Mouse (Mus musculus): ENCODE measurements at regions not wholly inside any gene's neighbourhood (a gene's known extent, or its start where the extent isn't known, plus 50 kb on each side); places are given as distances from the start of the nearest gene placed in this dataset.
A peak's percentile ranks its signal among the peaks of the same experiment; 100 is the strongest.

GRCm38 (mm10) chr7:36940611-36941010 lies 242.7 kb downstream of the Tshz3 start:
- H3K27me3 ChIP-seq (ENCODE audit: control insufficient read depth, insufficient read depth, low read length) = no peaks in the 10 kb centered on the region
- H3K9ac ChIP-seq (ENCODE audit: low read length) = no peak overlapping the region
- H3K9me3 ChIP-seq (ENCODE audit: control insufficient read depth, low read length) = no peaks in the 10 kb centered on the region
- no peak overlapping the region for H3K4me3 ChIP-seq (ENCODE audit: control insufficient read depth in 1 of 2, insufficient read depth in 1 of 2, low read depth in 1 of 2, low read length in 2 of 2)
- ATAC-seq (ENCODE audit: insufficient number of reproducible peaks, insufficient read depth, low FRiP score, low read depth) = no peak
- H3K4me2 ChIP-seq (ENCODE audit: low read length) = no peak overlapping the region
- H3K36me3 ChIP-seq (ENCODE audit: control insufficient read depth, insufficient read depth, low read length) = no peaks in the 10 kb centered on the region
- no peak overlapping the region for H3K27ac ChIP-seq (replicated peaks in 1 of 2; ENCODE audit: control insufficient read depth in 1 of 2, insufficient read depth in 1 of 2, low read depth in 2 of 2, low read length in 2 of 2)
- 91% methylated on average over 10 of the region's 10 CpGs for WGBS
- H3K4me1 ChIP-seq (ENCODE audit: control insufficient read depth in 2 of 2, insufficient read depth in 2 of 2, low read length in 2 of 2) = peaks cover 3 to 7% of the 10 kb centered on the region in 2 experiments; a peak in 2 of 4 replicates

DNA sequence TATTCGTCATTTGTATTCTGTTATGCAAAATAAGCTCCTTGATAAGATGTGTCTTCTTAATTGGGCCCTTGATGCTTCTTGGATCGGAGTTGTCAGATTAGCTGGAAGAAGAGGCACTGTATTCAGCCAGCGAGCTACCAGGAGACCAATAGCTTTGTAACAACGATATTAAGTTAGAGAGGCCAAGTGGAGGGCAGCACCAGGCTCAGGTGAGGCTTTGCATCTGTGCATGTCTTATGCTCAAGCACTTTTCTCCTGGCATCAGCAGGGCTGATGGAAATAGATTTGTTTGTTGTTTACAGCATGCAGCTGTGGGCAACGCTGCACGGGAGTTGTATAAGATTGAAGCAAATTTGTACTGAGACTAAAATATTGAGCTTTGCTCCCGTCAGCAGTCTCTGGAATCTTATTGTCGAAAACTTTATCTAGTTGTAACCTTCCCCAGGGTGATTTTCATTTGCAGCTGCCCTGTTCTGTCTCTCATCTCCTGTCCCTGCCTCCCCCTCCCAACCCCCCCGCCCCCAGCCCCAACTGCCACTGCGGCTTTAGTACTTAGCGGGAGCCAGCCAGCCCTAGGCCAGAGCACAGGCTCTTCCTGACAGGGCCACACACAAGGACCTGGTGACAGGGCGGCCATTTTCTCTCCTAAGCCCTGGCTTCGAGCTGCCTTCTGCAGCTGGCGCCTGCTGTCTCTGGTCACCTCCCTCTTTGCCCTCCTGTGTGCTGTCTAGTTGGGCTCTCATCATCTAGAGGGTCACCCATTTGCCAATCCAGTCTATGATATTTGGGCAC lies 247.3 kb downstream of the Tshz3 start:
- peak; percentile 39; the same call in 1 of the 2 replicates for ATAC-seq (ENCODE audit: insufficient number of reproducible peaks, insufficient read depth, low FRiP score, low read depth)
- Histone ChIP-seq H3K36me3 (ENCODE audit: control insufficient read depth, insufficient read depth, low read length) (no peaks in the 10 kb centered on the region), H3K27ac (replicated peaks in 1 of 2; ENCODE audit: control insufficient read depth in 1 of 2, insufficient read depth in 1 of 2, low read depth in 2 of 2, low read length in 2 of 2) (peak overlapping the region in 1 of 2 experiments; percentile 47; a peak in 1 of 4 replicates), H3K9me3 (ENCODE audit: control insufficient read depth, low read length) (no peaks in the 10 kb centered on the region), H3K4me3 (ENCODE audit: control insufficient read depth in 1 of 2, insufficient read depth in 1 of 2, low read depth in 1 of 2, low read length in 2 of 2) (no peak overlapping the region), H3K9ac (ENCODE audit: low read length) (no peak overlapping the region), H3K27me3 (ENCODE audit: control insufficient read depth, insufficient read depth, low read length) (no peaks in the 10 kb centered on the region), H3K4me1 (ENCODE audit: control insufficient read depth in 2 of 2, insufficient read depth in 2 of 2, low read length in 2 of 2) (peaks cover 7 to 25% of the 10 kb centered on the region in 2 experiments), H3K4me2 (ENCODE audit: low read length) (no peak overlapping the region)
- 37% methylated on average over 14 of the region's 14 CpGs for WGBS

- ATAC-seq (ENCODE audit: insufficient number of reproducible peaks, insufficient read depth, low FRiP score, low read depth) = 0 out of 2 replicates have a peak, but pooled peaks have one; percentile 34
- peak overlapping the region; percentile 11; the same call in 1 of the 2 replicates for H3K4me2 ChIP-seq (ENCODE audit: low read length)
- H3K27ac ChIP-seq (replicated peaks in 1 of 2; ENCODE audit: control insufficient read depth in 1 of 2, insufficient read depth in 1 of 2, low read depth in 2 of 2, low read length in 2 of 2) = peak overlapping the region; percentile 24 to 58; a peak in 3 of 4 replicates
- 27% methylated on average over 10 of the region's 10 CpGs for WGBS
- H3K4me1 ChIP-seq (ENCODE audit: control insufficient read depth in 2 of 2, insufficient read depth in 2 of 2, low read length in 2 of 2) = peaks cover 7 to 29% of the 10 kb centered on the region in 2 experiments
- H3K4me3 ChIP-seq (ENCODE audit: control insufficient read depth in 1 of 2, insufficient read depth in 1 of 2, low read depth in 1 of 2, low read length in 2 of 2) = no peak overlapping the region
- H3K9me3 ChIP-seq (ENCODE audit: control insufficient read depth, low read length) = no peaks in the 10 kb centered on the region
- H3K27me3 ChIP-seq (ENCODE audit: control insufficient read depth, insufficient read depth, low read length) = no peaks in the 10 kb centered on the region
- no peak overlapping the region for H3K9ac ChIP-seq (ENCODE audit: low read length)
- H3K36me3 ChIP-seq (ENCODE audit: control insufficient read depth, insufficient read depth, low read length) = no peaks in the 10 kb centered on the region
Observed at GRCm38 (mm10) chr7:36949511-36949910, 251.6 kb downstream of the Tshz3 start.

- Histone ChIP-seq H3K9me3 (ENCODE audit: control insufficient read depth, low read length) (0 out of 2 replicates have a peak, but pooled peaks cover 5% of the 10 kb centered on the region), H3K9ac (ENCODE audit: low read length) (no peak overlapping the region), H3K4me3 (ENCODE audit: control insufficient read depth in 1 of 2, insufficient read depth in 1 of 2, low read depth in 1 of 2, low read length in 2 of 2) (no peak overlapping the region), H3K4me1 (ENCODE audit: control insufficient read depth in 2 of 2, insufficient read depth in 2 of 2, low read length in 2 of 2) (peaks cover 9 to 18% of the 10 kb centered on the region in 2 experiments), H3K27ac (replicated peaks in 1 of 2; ENCODE audit: control insufficient read depth in 1 of 2, insufficient read depth in 1 of 2, low read depth in 2 of 2, low read length in 2 of 2) (no peak overlapping the region), H3K4me2 (ENCODE audit: low read length) (no peak overlapping the region), H3K27me3 (ENCODE audit: control insufficient read depth, insufficient read depth, low read length) (no peaks in the 10 kb centered on the region), H3K36me3 (ENCODE audit: control insufficient read depth, insufficient read depth, low read length) (no peaks in the 10 kb centered on the region)
- 60% methylated on average over 3 of the region's 3 CpGs for WGBS
- no peak for ATAC-seq (ENCODE audit: insufficient number of reproducible peaks, insufficient read depth, low FRiP score, low read depth)
Observed at GRCm38 (mm10) chr7:36955376-36955775, 257.5 kb downstream of the Tshz3 start.

- no peaks in the 10 kb centered on the region for H3K36me3 ChIP-seq (ENCODE audit: control insufficient read depth, insufficient read depth, low read length)
- peak; percentile 79 for ATAC-seq (ENCODE audit: insufficient number of reproducible peaks, insufficient read depth, low FRiP score, low read depth)
- H3K9ac ChIP-seq (ENCODE audit: low read length) = no peak overlapping the region
- no peak overlapping the region for H3K4me3 ChIP-seq (ENCODE audit: control insufficient read depth in 1 of 2, insufficient read depth in 1 of 2, low read depth in 1 of 2, low read length in 2 of 2)
- WGBS = 17% methylated on average over 8 of the region's 8 CpGs
- peak overlapping the region; percentile 81 to 84 for H3K27ac ChIP-seq (replicated peaks in 1 of 2; ENCODE audit: control insufficient read depth in 1 of 2, insufficient read depth in 1 of 2, low read depth in 2 of 2, low read length in 2 of 2)
- H3K4me2 ChIP-seq (ENCODE audit: low read length) = peak overlapping the region; percentile 31
- H3K9me3 ChIP-seq (ENCODE audit: control insufficient read depth, low read length) = 0 out of 2 replicates have a peak, but pooled peaks cover 5% of the 10 kb centered on the region
- peaks cover 9 to 14% of the 10 kb centered on the region in 2 experiments for H3K4me1 ChIP-seq (ENCODE audit: control insufficient read depth in 2 of 2, insufficient read depth in 2 of 2, low read length in 2 of 2)
- no peaks in the 10 kb centered on the region for H3K27me3 ChIP-seq (ENCODE audit: control insufficient read depth, insufficient read depth, low read length)
Observed at GRCm38 (mm10) chr7:36958255-36958654, 260.3 kb downstream of the Tshz3 start.

DNA sequence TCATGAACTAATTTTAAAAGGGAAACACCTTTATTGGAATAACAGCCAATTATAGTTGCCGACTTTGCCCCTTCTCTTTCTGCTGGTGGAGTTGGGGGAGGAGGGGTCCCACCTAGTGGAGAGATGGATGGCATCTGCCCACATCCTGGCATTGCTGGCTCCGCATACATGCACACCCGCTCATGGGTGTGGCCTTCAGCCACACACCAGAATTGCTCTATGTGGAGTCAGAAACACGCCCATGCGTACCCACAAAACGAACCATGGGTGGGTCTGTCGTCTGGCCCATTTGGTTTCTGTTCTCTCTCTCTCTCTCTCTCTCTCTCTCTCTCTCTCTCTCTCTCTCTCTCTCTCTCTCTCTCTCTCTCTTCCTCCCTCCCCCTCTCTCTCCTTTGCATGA lies 273.9 kb downstream of the Tshz3 start:
- WGBS = 72% methylated on average over 7 of the region's 7 CpGs

DNA sequence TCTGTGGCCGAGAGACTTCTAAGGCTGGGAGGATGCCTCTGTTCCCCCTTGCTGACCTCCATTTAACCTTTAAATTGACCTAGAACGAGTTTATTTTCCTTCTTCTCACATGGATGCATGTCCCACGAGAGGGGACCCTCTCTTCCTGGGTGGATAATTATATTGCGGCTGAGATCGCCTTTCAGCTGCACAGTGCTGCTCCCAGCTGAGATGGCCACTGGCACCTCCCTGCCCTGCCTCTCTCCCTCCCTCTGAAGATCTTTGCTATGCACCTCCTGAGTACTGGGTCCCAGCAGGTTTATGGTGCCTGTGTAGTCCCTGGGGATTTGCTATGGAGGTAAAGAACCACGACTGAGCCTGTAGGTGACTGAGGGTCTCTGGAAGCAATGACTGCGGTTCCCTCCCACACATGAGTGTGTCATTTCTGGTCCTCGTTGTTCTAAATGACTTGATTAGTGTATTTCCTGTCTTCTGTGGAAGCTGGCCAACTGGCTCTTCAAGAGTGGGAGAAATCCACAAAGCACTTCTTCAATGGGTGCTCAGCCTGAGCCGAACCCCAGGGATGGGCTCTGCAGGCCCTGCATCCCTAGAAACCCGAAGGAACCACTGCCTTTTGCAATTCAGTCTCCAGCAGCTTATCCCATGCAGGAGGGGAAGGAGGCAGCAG lies 275.9 kb downstream of the Tshz3 start:
- Histone ChIP-seq H3K4me2 (ENCODE audit: low read length) (no peak overlapping the region), H3K36me3 (ENCODE audit: control insufficient read depth, insufficient read depth, low read length) (no peaks in the 10 kb centered on the region), H3K9ac (ENCODE audit: low read length) (no peak overlapping the region), H3K4me3 (ENCODE audit: control insufficient read depth in 1 of 2, insufficient read depth in 1 of 2, low read depth in 1 of 2, low read length in 2 of 2) (no peak overlapping the region), H3K27me3 (ENCODE audit: control insufficient read depth, insufficient read depth, low read length) (no peaks in the 10 kb centered on the region), H3K27ac (replicated peaks in 1 of 2; ENCODE audit: control insufficient read depth in 1 of 2, insufficient read depth in 1 of 2, low read depth in 2 of 2, low read length in 2 of 2) (no peak overlapping the region), H3K9me3 (ENCODE audit: control insufficient read depth, low read length) (no peaks in the 10 kb centered on the region), H3K4me1 (ENCODE audit: control insufficient read depth in 2 of 2, insufficient read depth in 2 of 2, low read length in 2 of 2) (no peaks in the 10 kb centered on the region; a peak in 1 of 4 replicates)
- no peak for ATAC-seq (ENCODE audit: insufficient number of reproducible peaks, insufficient read depth, low FRiP score, low read depth)
- WGBS = 54% methylated on average over 10 of the region's 10 CpGs

More for the DNA sequence above, 273.9 kb downstream of the Tshz3 start:
- Histone ChIP-seq H3K4me1 (ENCODE audit: control insufficient read depth in 2 of 2, insufficient read depth in 2 of 2, low read length in 2 of 2) (no peaks in the 10 kb centered on the region; a peak in 1 of 4 replicates), H3K27me3 (ENCODE audit: control insufficient read depth, insufficient read depth, low read length) (no peaks in the 10 kb centered on the region), H3K27ac (replicated peaks in 1 of 2; ENCODE audit: control insufficient read depth in 1 of 2, insufficient read depth in 1 of 2, low read depth in 2 of 2, low read length in 2 of 2) (no peak overlapping the region), H3K9me3 (ENCODE audit: control insufficient read depth, low read length) (no peaks in the 10 kb centered on the region), H3K4me2 (ENCODE audit: low read length) (no peak overlapping the region), H3K9ac (ENCODE audit: low read length) (no peak overlapping the region), H3K4me3 (ENCODE audit: control insufficient read depth in 1 of 2, insufficient read depth in 1 of 2, low read depth in 1 of 2, low read length in 2 of 2) (no peak overlapping the region), H3K36me3 (ENCODE audit: control insufficient read depth, insufficient read depth, low read length) (no peaks in the 10 kb centered on the region)
- no peak for ATAC-seq (ENCODE audit: insufficient number of reproducible peaks, insufficient read depth, low FRiP score, low read depth)
